Mouse (Mus musculus) kidney, postnatal 4 days (tissue): Measurements from ENCODE around the gene Elmod1.
"Not testable (repeated sequence)": the region's sequence is repeated elsewhere in the genome, so short reads cannot be mapped to it uniquely, and the experiment has no call there.

Experiments used
- DNase-seq, 2 experiments: peaks; one replicate each; pipeline ENCODE4 v3.0.0; 2021; ENCODE audit warnings: mixed read lengths in 2 of 2

Elmod1 gene

DNA sequence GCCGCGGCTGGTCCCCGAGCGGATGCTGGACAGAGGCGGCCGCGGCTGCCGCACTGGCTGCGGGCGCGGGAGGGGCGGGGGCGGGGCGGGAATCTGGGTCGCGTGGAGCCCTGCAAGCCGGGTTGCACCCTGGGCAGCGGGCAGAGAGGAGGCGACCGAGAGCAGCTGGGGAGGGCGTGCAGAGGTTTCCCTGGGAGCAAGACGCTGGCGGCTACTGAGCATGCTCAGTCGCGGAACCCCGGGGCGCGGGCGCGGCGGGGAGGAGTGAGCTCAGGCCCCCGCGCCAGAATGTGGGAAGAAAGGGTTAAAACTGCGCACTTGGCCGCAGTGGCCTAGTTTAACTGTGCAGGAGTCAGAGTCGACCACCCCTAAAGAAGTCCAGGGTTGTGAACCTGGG, at the start of gene Elmod1:
Gene Elmod1 (minus strand): TSS at position 180 of the 397 bp plus-strand sequence.
- DNase-seq: peak; percentile 61 to 71

GRCm38 (mm10) chr9:54022795-54023194, 47.7 kb upstream of the Elmod1 start:
- no peak for DNase-seq

DNA sequence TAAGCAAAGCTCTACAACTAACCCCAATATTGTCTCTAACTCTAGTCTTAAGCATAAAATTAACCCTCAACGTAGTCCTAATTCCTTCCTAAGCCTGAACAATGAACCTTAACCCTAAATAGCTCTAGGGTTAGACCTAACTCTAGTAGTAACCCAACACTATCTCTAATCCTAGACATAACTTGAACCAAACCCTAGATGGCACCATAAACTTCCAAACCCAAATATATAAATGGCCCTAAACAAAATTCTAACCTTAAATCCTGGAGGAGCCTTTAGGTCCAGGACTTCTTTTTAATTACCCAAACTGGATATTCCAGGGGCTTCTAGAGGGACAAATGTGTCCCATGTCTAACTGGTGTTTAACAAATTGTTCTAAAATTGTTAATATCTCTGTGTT, 19.4 kb upstream of the Elmod1 start:
- DNase-seq: no peak

DNA sequence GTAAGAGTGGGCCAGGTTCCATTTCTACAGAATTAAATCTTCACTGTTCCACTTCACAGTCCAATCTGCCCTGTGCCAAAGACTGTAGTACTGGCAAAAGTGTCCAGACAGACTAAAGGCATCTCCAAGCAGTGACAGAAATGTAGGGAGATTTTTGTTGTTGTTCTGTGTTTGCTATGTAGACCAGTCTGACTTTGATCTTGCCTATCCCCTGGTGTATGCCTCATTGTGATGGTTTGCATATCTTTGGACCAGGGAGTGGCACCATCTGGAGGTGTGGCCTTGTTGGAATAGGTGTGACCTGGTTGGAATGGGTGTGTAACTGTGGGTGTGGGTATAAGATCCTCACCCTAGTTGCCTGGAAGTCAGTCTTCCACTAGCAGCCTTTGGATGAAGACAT, 17.5 kb upstream of the Elmod1 start:
- not testable (repeated sequence) for DNase-seq

- peak; percentile 35 to 37 for DNase-seq
Measured at GRCm38 (mm10) chr9:53990921-53991320, 15.8 kb upstream of the Elmod1 start.

GRCm38 (mm10) chr9:53986972-53987371, 11.9 kb upstream of the Elmod1 start:
- peak in 1 of 2 experiments; percentile 34 for DNase-seq

- DNase-seq: peak; percentile 83 to 84
Measured at GRCm38 (mm10) chr9:53984868-53985267, 9.8 kb upstream of the Elmod1 start.

- peak; percentile 18 to 32 for DNase-seq
Measured at GRCm38 (mm10) chr9:53974328-53975121, 576 bp downstream of the Elmod1 start.

- DNase-seq: no peak
Measured at GRCm38 (mm10) chr9:53973929-53974327, 1.2 kb downstream of the Elmod1 start.

GRCm38 (mm10) chr9:53973241-53973640, 1.9 kb downstream of the Elmod1 start:
- DNase-seq: no peak

DNA sequence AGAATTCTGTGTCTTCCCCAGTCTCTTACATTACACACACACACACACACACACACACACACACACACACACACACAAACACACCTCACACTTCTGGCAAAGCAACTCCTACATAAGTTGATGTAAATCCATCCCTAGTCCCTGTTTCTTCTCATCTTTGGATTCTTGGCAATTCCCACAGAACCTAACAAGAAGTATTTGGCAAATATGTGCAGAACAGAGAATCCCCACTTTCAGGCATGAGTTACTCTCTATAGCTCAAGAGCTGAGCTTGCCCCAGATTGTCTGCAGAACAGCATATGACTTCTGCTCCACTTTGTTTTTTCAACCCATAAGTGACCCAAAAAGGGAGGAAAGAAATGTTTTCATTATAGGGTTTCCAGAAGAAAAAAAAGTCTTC, 2.7 kb downstream of the Elmod1 start:
- DNase-seq: no peak

GRCm38 (mm10) chr9:53967610-53968368, 7.3 kb downstream of the Elmod1 start:
- no peak for DNase-seq

GRCm38 (mm10) chr9:53957021-53957420, 18.1 kb downstream of the Elmod1 start:
- DNase-seq: peak; percentile 8 to 22

DNA sequence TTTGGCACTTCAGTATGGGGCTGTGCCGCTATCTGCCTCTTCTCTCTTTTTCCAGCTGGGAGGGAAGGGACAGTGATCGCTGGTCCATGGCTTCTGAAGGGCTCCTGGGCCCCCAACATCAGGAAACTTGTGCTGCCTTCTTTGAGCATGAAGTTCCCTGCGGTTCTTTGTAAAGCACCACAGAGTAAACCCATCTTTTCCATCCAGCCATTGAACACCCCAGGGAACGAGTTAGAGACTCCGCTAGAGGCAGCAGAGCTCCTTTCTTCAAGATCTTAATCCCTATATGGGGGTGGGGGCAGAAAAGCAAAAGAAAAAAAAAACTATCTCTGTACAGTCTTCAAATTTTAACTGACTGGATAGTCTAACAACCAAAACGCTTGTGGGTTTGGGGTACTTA, 20.2 kb downstream of the Elmod1 start:
- no peak for DNase-seq

DNA sequence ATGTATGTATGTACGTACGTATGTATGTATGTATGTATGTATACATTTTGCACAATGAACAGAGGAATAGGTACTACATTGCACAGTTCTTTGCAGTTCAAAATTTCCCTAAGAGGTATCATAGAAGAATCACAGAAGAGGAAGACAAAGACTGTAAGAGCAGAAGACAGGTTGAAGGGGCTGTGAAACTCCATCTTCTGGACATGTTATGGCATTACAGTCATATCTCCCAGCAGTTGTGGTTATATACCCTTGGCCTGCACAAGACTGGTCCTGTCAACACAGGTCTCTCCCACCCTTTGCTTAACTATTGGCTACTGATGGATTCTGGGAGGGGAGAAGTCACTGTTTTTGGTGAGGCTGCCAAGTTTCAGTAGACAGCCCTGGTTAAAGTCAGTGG, 27.6 kb downstream of the Elmod1 start:
- DNase-seq: no peak

DNA sequence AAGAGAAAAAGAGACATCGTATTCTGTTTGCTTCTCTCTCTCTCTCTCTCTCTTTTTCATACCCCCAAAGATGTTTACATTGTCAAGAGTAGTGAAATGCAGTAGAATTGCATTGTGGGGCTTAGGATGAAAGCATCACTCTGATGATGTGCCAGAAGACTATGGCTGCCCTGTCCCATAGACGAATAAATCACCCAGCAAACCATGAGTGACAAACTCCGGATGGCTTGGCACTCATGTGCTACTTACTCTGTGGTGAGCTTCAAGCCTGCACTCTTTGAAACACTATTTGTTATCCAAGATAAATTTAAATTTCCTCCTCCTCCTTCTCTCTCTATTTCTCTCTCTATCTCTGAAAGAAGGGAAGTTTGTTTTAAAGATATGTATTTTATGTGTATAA, 36.5 kb downstream of the Elmod1 start:
- no peak for DNase-seq

- peak; percentile 45 to 49 for DNase-seq
Measured at GRCm38 (mm10) chr9:53934179-53934578, 40.9 kb downstream of the Elmod1 start.

DNA sequence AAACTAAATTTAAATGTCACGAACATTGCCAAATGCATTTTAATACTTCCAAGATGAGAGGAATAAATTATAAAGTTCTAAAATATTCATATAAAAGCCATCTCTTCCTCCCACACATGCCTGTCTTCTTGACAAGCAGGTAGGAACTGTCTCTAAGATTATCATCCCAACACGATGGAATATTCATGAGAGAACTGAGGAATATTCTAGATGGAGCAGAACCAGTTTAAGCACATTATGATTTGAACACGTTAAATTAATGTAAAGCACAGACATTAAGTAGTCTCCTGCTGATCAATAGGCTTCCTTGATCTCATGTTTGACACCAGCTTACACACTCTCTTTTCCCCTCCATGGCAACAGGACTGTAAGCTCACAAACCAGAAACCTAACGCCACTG, 41.7 kb downstream of the Elmod1 start:
- no peak for DNase-seq

- no peak for DNase-seq
Measured at GRCm38 (mm10) chr9:53930906-53931305, 44.2 kb downstream of the Elmod1 start.

- DNase-seq: no peak
Measured at GRCm38 (mm10) chr9:53921061-53921460, 54.0 kb downstream of the Elmod1 start.

GRCm38 (mm10) chr9:53915929-53916721, 59.0 kb downstream of the Elmod1 start:
- DNase-seq: no peak

GRCm38 (mm10) chr9:53910823-53911222, 64.3 kb downstream of the Elmod1 start:
- no peak for DNase-seq

GRCm38 (mm10) chr9:53910331-53910730, 64.8 kb downstream of the Elmod1 start:
- no peak for DNase-seq
